Mouse (Mus musculus) thymus, adult 2 months (tissue): ENCODE results near the gene Ccnd1. TPM values are rescaled to one million over a fixed set of nuclear protein-coding genes. Genes with fewer than 3 reads are reported as not detected.
A peak's percentile ranks its signal among the peaks of the same experiment; 100 is the strongest.
"Not testable (repeated sequence)": the region's sequence is repeated elsewhere in the genome, so short reads cannot be mapped to it uniquely, and the experiment has no call there.

Source experiments
- DNase-seq: peaks from one replicate; pipeline ENCODE4 v3.0.0; 2021
- H3K27ac ChIP-seq: fragments of 200-500 bp; 2 replicates; pipeline ENCODE4 v1.5.1; 2012; ENCODE audit warnings: low read length, control low read depth; ENCODE audit not compliant: control insufficient read depth, insufficient read depth
- H3K27me3 ChIP-seq: fragments of 200-500 bp; 2 replicates; pipeline ENCODE4 v1.6.1; 2012; ENCODE audit warnings: mild to moderate bottlenecking, low read length, moderate library complexity, mixed read lengths; ENCODE audit not compliant: control insufficient read depth, insufficient read depth
- H3K36me3 ChIP-seq: fragments of 200-500 bp; 2 replicates; pipeline ENCODE4 v1.6.1; 2012; ENCODE audit warnings: mild to moderate bottlenecking, low read length, moderate library complexity; ENCODE audit not compliant: control insufficient read depth, insufficient read depth
- H3K4me1 ChIP-seq: fragments of 200-500 bp; replicated peaks from 2 replicates; pipeline ENCODE4 v1.6.1; 2012; ENCODE audit warnings: low read length; ENCODE audit not compliant: control insufficient read depth, insufficient read depth
- H3K4me3 ChIP-seq: fragments of 200-500 bp; 2 replicates; pipeline ENCODE4 v1.5.1; 2012; ENCODE audit warnings: mild to moderate bottlenecking, low read length, control low read depth, moderate library complexity; ENCODE audit not compliant: control insufficient read depth, insufficient read depth
- CTCF ChIP-seq: fragments of 200-500 bp; IDR thresholded peaks from 2 replicates; pipeline ENCODE4 v1.5.1; 2012; ENCODE audit warnings: mild to moderate bottlenecking, control low read depth, low read length, moderate library complexity, borderline replicate concordance; ENCODE audit not compliant: control insufficient read depth, poor library complexity, insufficient read depth; ENCODE audit errors: extremely low read depth
- POLR2A ChIP-seq: fragments of 200-500 bp; IDR thresholded peaks from 2 replicates; pipeline ENCODE4 v1.6.1; 2012; ENCODE audit warnings: mild to moderate bottlenecking, low read length, control low read depth, moderate library complexity; ENCODE audit not compliant: control insufficient read depth, poor library complexity, insufficient read depth; ENCODE audit errors: extremely low read depth
- WGBS: fragments of 180-500 bp; shearing (Covaris S2); methylation state at CpG from one replicate; pipeline ENCODE4 v1.1.7; 2018; 5-methylcytosine and 5-hydroxymethylcytosine counted together
- polyA plus RNA-seq: library from polyadenylated mRNA; depleted of rRNA; stranded (reverse); fragments of >200 nt; gene quantifications from 2 replicates; pipeline ENCODE4 v1.2.3, GENCODE M21; 2012

Ccnd1 gene
- polyA plus RNA-seq, 1 experiment = 21.7 TPM

DNA sequence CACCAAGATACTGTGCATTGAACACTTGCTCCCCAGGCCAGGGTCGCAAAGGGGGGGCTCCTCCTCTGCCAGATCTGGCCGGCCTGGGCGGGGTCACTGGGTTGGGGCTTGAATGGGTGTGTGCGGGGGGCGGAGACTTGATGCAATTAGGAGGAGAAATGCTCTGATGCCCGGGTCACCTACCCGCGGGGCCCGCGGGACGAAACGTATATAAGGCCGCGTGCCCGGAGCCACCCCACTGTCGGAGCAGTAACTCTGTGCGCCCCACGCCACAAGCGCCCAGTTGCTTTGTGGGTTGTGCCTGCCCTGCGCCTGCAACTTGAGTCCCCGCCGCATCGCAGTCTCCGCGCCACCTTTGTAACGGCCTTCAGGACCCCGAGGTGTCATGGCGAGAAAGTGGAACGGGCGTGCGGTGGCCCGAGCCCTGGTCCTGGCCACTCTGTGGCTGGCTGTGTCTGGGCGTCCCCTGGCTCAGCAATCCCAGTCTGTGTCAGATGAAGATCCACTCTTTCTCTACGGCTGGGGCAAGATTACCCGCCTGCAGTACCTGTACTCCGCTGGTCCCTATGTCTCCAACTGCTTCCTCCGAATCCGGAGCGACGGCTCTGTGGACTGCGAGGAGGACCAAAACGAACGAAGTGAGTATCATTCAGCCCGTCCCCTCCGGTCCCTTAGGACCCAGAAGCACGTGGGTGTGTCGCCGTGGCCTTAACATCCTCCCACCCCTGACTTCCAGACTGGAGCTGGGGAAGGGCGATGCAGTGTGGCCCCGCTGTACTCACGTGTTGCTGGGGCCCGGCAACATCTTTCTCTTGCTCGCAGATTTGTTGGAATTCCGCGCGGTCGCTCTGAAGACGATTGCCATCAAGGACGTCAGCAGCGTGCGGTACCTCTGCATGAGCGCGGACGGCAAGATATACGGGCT lies 43.2 kb downstream of the Ccnd1 start, which contains the start of gene Fgf15:
Fgf15 (plus strand) TSS at position 238 of the 925 bp plus-strand sequence.
- H3K36me3 ChIP-seq = no peaks in the 10 kb centered on the region
- no peak for TF ChIP-seq POLR2A
- TF ChIP-seq CTCF = no peak
- peak within 1 kb of the TSS; percentile 20 for H3K4me3 ChIP-seq
- no peak within 1 kb of the TSS for H3K27ac ChIP-seq
- DNase-seq = no peak
- H3K27me3 ChIP-seq = peaks cover 16% of the 10 kb centered on the region; the same call in 1 of the 2 replicates
- peaks cover 5% of the 10 kb centered on the region; the same call in 1 of the 2 replicates for H3K4me1 ChIP-seq
- WGBS = 3% methylated on average over 65 of the region's 65 CpGs

DNA sequence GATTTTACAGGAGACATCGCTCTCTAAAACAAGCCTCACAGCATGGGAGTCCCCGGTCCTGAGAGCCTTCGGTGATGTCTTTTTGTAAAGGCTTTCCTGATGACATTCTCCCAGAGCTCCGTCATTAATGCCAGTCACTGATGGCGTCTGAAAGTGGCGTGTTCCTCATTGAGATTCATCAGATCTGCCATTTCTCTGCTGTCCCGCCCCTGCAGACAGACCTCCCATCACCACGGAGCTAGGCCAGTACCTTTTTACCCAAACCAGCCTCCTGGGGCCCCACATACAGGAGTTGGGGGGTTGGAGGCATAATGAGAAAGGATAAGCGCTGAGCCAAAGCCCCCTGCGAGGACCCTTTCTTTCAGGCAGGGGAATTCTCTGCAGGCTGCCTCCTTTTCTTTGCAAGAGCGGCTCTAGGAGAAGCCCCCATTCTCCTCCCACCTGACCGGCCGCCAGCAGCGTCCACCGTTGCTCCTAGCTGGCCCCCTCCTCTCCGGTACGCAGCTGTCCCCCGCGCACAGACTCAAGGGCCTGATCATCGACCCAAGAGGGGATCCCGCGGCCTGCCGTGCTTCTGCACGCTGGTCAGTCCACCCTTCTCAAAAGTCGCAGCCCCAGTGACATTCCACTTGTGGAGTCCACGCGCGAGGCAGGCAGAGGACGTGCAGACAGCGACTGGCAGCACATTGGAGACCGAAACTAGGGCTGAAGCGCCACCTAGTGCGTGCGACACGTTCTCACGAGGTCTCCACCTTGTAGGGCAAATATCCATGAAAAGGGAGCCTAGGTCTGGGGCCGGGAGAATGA lies 44.2 kb downstream of the Ccnd1 start:
- peak; percentile 64 for DNase-seq
- Histone ChIP-seq H3K27me3 (peaks cover 16% of the 10 kb centered on the region; the same call in 1 of the 2 replicates), H3K27ac (no peak overlapping the region), H3K4me3 (peak overlapping the region; percentile 20), H3K36me3 (no peaks in the 10 kb centered on the region), H3K4me1 (peaks cover 5% of the 10 kb centered on the region; the same call in 1 of the 2 replicates)
- TF ChIP-seq CTCF (peak; percentile 52; the same call in 1 of the 2 replicates), POLR2A (no peak)
- 4% methylated on average over 37 of the region's 37 CpGs for WGBS

DNA sequence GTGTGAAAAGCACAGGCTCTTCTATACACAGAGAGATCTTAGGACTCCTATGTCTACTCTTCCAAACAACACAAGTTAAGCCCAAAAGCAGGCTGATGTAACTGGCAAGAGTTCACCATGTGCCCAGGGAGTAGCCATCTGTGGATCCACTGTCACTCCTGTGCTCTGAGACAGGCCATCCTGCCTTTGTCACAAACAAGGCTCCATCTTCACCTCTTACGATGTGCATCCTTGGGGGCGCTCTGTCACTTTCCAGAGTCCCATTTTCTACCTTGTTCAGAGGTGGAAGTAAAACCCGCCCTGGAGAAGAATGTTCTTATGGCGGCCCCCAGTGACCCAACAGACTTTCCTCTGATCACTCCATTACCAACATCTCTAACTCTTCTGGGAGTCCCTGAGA lies 45.0 kb downstream of the Ccnd1 start:
- DNase-seq = no peak
- no peak overlapping the region for H3K27ac ChIP-seq
- WGBS = 27% methylated on average over 4 of the region's 4 CpGs
- TF ChIP-seq CTCF (no peak), POLR2A (no peak)
- peaks cover 5% of the 10 kb centered on the region; the same call in 1 of the 2 replicates for H3K4me1 ChIP-seq
- no peaks in the 10 kb centered on the region for H3K36me3 ChIP-seq
- H3K27me3 ChIP-seq = peaks cover 16% of the 10 kb centered on the region; the same call in 1 of the 2 replicates
- H3K4me3 ChIP-seq = no peak overlapping the region

DNA sequence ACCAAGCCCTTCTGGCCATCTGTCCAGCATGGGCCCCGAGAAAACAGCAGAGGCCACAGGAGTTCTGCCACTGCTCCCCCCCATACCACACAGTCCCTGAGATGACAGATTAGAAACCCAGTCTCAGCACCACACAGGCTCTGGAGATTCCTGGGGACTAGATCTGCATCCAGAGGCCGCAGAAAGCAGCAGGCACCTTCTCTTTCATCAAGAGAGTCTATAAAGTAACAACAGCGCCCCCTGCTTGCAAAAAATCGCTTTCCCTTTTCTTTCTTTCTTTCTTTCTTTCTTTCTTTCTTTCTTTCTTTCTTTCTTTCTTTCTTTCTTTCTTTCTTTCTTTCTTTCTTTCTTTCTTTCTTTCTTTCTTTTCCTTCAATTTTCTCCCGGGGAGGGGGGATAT lies 45.5 kb downstream of the Ccnd1 start:
- DNase-seq = no peak
- Histone ChIP-seq H3K36me3 (no peaks in the 10 kb centered on the region), H3K27ac (no peak overlapping the region), H3K4me1 (peaks cover 5% of the 10 kb centered on the region; the same call in 1 of the 2 replicates), H3K4me3 (no peak overlapping the region), H3K27me3 (peaks cover 16% of the 10 kb centered on the region; the same call in 1 of the 2 replicates)
- TF ChIP-seq POLR2A (no peak), CTCF (no peak)
- WGBS = 15% methylated on average over 5 of the region's 5 CpGs

DNA sequence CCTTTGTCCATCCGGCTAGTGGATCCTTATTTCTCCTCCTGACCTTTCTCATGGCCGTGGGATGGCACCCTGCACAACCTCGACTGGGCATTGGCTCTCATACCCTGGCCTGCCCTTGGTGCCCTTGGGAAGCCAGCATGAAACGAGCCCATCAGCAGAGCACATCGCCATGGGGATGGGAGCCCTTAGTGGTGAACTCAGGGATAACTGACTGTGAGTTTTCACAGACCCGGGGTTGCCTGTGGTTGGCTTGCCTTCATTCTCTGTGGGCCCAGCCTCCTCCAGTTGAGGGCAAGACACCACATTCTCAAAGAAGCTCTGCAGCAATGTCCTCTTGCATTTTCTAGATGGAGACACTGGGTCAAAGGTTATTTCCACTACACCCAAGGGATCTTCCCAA lies 47.4 kb downstream of the Ccnd1 start:
- H3K4me1 ChIP-seq = peaks cover 5% of the 10 kb centered on the region; the same call in 1 of the 2 replicates
- DNase-seq = no peak
- no peak overlapping the region for H3K4me3 ChIP-seq
- TF ChIP-seq POLR2A (no peak), CTCF (no peak)
- WGBS = 61% methylated on average over 6 of the region's 6 CpGs
- no peaks in the 10 kb centered on the region for H3K36me3 ChIP-seq
- H3K27ac ChIP-seq = no peak overlapping the region
- H3K27me3 ChIP-seq = peaks cover 16% of the 10 kb centered on the region; the same call in 1 of the 2 replicates

DNA sequence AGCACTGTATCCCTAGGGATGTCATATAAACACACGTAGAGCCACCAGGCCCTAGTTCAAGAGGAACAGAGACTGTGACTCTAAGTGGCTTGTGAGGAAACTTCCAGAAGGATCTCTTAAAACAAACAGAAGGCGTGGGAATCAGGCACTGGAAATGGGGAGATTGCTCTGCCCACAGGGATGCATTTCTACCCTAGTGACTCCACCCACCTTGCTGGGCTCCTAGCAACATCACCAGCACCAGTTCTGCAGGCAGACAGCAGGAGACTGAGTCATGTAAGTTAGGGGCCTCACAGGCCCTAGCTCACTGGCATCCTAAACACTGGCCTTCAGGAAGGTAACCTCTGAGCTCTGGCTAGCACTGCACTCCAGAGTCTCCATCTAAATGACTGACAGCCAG lies 47.9 kb downstream of the Ccnd1 start:
- Histone ChIP-seq H3K27me3 (peaks cover 13% of the 10 kb centered on the region; the same call in 1 of the 2 replicates), H3K36me3 (no peaks in the 10 kb centered on the region), H3K27ac (no peak overlapping the region), H3K4me1 (peaks cover 2% of the 10 kb centered on the region; the same call in 1 of the 2 replicates), H3K4me3 (no peak overlapping the region)
- no peak for DNase-seq
- TF ChIP-seq CTCF = no peak
- no peak for TF ChIP-seq POLR2A
- 97% methylated on average over 2 of the region's 2 CpGs for WGBS

DNA sequence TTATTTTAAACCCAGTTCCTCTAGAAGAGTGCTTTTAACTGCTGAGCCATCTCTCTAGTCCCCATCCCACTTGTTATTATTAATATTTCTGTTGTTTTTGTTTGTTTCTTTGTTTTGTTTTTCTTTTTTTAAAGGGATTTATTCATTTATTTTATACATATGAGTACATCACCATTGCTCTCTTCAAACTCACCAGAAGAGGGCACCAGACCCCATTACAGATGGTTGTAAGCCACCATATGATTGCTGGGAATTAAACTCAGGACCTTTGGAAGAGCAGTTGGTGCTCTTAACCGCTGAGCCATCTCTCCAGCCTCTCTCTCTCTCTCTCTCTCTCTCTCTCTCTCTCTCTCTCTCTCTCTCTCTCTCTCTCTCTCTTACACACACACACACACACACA lies 49.1 kb downstream of the Ccnd1 start:
- not testable (repeated sequence) for H3K27ac ChIP-seq, H3K36me3 ChIP-seq, H3K4me3 ChIP-seq, DNase-seq, H3K4me1 ChIP-seq, H3K27me3 ChIP-seq
- WGBS = 92% methylated on average over 1 of the region's 1 CpGs
